Mouse (Mus musculus) heart, adult 18-20 months (tissue): ENCODE measurements at regions not wholly inside any gene's neighbourhood (a gene's known extent, or its start where the extent isn't known, plus 50 kb on each side); places are given as distances from the start of the nearest gene placed in this dataset.
"Not testable (repeated sequence)": the region's sequence is repeated elsewhere in the genome, so short reads cannot be mapped to it uniquely, and the experiment has no call there.

Experiments
- DNase-seq, 2 experiments: peaks; one replicate each; pipeline ENCODE4 v3.0.0; 2021 to 2022; ENCODE audit warnings: mixed read lengths in 1 of 2

DNA sequence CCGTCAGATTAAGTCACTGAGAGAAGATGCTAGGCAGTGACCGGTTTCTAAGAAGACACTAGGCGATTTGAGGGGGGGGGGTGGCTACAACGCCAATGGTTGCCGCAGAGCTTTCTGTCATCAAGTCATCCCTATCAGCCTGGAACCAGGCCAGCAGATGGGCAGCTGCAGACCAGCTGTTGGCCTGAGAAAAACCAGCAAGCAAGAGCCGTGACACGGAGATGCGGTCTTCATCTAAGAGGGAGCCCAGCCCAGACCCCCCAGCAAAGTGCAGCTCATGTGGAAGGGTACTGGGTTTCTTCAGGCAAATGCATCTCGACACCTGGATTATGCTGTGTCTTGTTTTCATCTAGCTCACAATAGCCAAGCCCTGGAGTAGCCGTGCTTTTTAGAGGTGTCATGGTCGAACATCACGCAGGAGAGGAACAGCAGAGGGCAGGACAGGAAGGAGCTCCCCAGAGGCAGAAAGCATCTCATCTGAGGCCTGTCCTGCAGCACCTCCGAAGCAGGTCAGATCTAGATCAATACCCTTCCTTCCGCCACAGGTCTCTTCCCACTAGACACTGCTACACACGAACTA lies 76.3 kb downstream of the Cpn2 start:
- no peak for DNase-seq

DNA sequence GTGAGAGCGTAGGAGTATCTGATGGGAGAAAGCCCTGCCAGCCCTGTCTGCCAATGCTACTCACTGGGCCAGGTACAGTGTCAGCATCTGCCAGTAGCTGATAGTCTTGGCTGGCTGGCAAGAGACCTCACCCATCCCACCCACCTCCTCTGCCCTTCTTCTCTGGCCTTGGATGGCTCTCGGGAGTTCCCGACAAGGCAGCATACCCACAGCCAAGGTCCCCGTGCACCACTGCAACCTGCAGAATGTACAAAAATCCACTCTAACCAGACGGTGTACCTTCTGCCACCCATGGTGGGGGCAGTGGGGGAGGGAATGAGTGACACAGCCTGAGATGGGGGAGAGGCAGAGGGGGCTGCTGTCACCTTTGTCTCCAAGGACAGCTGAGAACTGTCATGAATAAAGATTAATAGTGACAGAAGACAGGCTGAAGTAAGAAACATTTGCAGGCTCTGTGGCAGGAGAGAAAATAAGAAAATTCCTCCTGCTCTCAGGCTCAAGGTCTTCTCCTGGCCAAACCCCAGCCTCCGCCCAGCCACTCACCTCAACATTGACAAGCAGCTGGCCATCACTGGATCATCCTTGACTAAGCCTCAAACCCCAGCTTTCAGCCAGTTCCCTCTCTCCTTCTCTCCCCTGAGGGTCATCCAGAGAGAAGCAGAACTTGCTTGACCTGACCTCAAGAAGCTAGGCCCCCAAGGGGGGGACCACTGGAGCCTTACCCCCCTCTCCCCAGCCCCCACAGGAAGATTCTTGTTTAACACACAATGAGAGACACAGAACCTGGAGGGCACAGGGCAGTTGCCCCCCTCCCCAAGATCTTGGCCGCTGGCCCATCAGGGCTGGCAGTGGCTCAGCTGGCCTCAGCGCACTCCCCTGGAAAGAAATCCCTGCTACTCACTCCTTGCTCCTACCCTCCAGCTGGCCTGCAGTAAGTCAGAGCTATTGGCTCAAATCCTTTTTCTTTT lies 73.7 kb downstream of the Cpn2 start:
- peak; percentile 57 to 68 for DNase-seq

DNA sequence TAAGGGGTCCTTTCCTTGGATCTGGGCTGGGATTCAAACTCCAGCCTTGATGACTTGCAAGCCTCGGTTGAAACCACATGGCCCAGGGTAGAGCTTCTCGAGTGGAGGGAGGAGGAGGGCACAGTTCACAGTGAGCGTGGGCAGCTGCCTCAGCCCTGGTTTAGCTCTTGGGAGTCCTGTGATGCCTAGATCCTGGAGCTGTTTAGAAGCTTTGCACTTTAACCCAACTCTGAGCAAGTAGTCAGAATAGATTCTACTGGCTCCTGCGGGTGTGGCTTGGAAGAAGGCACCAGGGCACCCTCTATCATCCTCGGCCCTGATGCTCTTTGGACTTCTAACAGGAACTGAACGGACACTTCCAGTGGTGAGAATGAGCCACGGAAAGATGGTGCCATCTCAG lies 72.5 kb downstream of the Cpn2 start:
- DNase-seq = no peak

DNA sequence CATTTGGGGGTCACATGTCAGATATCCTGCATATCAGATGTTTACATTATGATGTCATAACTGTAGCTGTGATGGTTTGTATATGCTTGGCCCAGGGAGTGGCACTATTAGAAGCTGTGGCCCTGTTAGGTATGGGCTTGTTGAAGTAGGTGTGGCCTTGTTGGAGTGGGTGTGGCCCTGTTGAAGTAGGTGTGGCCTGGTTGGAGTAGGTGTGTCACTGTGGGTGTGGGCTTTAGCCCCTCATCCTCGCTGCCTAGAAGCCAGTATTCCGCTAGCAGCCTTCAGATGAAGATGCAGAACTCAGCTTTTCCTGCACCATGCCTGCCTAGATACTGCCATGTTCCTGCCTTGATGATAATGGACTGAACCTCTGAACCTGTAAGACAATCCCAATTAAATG lies 71.4 kb downstream of the Cpn2 start:
- not testable (repeated sequence) for DNase-seq

DNA sequence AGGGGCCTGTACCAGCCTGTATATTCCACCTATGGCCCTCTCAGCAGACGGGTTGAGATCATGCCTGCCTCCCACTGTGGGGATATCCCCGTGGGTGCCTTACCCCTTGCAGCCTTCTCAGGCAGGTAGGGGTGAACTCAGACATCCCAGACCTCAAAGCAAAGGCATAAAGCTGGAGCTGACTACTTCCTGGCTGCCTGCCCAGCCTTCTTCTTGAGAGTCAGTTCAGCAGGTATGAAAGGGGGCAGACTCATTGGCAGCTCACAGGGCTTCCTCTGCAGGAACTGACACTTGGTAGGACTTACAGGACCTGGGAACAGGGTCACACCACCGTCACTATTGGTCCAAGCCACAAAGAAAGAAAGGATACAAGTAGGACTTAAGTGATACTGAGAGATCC lies 69.9 kb downstream of the Cpn2 start:
- no peak for DNase-seq

DNA sequence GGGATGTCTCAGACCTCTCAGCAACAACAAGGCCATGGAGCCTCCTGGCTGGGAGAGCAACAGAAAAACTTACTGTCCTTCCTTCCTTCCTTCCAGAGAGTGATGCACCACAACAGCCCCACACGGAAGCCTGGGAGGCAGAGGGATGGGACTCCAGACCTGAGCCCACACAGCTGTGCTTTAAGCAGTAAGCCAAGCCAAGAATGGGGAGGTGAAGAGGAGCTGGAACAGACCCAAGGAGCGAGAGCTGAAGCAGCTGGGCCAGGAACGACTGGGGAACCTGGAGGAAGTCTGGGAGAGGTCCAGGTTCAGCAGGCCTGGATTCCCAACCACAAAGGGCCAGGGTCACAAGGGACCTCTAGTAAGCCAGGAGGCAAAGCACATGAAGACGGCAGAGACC lies 67.5 kb downstream of the Cpn2 start:
- DNase-seq = no peak

DNA sequence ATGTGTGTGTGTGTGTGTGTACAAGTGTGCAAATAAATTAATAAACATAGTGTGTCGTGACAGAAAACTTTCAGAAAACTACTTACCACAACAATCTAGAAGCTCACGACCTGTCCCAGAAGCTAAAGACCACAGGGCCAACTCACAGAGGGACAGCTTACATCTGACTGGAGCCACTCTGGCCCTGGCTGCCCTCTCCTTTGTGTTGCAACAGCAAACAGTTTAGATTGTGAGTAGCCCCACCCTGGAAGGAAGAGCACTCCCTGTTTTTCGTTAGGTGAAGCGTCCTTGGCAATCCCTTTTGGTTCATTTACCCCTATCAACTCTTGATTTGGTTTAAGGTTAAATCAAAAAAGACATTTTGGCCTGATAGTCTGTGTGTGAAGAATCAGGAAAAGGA lies 63.2 kb downstream of the Cpn2 start:
- DNase-seq = peak in 1 of 2 experiments; percentile 28

DNA sequence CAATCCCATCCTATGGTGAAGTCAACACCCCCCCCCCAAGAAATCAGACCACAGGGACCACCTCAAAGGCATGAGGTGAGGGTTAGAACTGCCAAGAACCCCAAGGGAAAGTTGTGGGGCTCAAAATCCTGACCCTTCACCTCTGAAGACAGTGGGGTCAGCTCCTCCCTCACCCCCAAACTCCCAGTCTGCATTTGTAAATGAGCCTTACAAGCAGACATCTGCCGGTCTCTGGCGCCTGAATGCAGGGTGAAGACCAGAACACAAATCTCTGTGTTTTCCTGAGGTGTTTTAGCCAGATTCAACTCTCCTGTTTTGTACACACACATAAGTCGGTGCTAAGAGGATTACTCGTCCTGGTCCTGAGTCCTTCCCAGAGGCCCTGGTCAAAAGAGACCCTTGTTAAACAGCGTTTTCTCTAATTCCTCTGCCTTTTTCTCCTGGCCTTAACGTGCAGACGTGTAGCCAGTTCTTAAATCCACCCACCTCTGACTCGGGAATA lies 61.9 kb downstream of the Cpn2 start:
- DNase-seq = no peak

DNA sequence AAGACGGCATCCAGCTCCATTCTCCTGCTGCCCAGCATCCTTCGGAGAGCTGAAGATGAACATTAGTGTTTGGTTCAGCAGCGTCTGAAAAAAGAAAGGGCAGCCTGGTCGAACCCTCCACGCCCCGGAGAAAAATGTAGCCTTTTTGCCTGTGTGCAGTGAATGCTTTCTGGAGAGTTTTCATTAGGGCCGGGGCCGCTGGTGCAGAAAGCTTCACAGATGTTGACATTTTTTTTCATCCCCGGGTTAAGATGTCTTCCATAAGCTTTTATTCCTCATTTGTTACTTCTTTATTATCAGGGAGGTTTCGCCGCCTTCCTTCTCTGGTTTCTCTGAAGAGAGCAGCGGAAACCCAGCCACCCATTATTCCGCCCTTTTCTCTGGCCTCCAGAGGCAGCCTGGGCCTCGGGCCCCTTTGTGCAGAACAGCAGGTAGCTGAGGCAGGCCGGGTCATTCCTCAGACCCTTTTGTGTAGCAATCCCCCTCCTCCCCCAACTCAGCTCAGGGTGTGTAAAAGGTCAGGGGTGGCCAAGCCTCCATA lies 61.4 kb downstream of the Cpn2 start:
- DNase-seq = no peak
